Mouse (Mus musculus) kidney, adult 2 months (tissue): ENCODE measurements at regions not wholly inside any gene's neighbourhood (a gene's known extent, or its start where the extent isn't known, plus 50 kb on each side); places are given as distances from the start of the nearest gene placed in this dataset.

Source experiments
- CTCF ChIP-seq: fragments of 200-500 bp; conservative IDR thresholded peaks from 2 replicates; pipeline ENCODE4 v1.5.1; 2011; ENCODE audit warnings: low read depth, mild to moderate bottlenecking, control low read depth, low read length, moderate library complexity, mixed read lengths; ENCODE audit not compliant: insufficient read depth, insufficient read length
- POLR2A ChIP-seq: fragments of 200-500 bp; IDR thresholded peaks from one replicate; pipeline ENCODE4 v1.6.1; 2011; ENCODE audit warnings: low read depth, low read length, control low read depth

DNA sequence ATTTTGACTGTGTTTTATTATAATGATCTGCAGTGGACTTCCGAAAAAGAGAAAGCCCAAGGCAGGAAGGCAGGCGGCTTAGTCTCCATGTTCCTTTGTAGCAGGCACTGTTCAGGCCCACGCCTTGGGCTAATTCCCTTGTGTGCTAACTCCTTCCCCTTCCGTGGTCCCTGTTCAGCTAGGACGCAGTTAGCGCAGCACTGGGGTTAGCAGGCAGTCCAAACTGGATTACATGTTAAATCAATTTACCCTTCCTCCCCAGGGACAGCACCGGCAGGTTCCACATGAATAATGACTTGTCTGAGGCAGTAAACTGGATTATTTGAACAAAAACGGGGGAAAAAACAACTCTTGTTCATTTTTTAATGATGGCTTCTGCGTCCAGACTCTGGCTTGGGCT is 453.4 kb upstream of the Tbx3 start:
- TF ChIP-seq CTCF (no peak), POLR2A (no peak)
